Mouse (Mus musculus) hindbrain, embryonic 15.5 days (tissue): ENCODE data around the gene Stra6. TPM values are rescaled to one million over a fixed set of nuclear protein-coding genes. Genes with fewer than 3 reads are reported as not detected.
A peak's percentile ranks its signal among the peaks of the same experiment; 100 is the strongest.

Experiments used
- ATAC-seq: fragments of 200-750 bp; cut with Nextera tagmentation; 2 replicates; pipeline ENCODE4 v1.8.0; 2017; ENCODE audit warnings: low read depth, moderate number of reproducible peaks, moderate TSS enrichment; ENCODE audit not compliant: low FRiP score
- H3K27ac ChIP-seq: fragments of 300-500 bp; sonication (generic); replicated peaks from 2 replicates; pipeline ENCODE4 v1.5.1; 2015; ENCODE audit warnings: mild to moderate bottlenecking, inconsistent platforms
- H3K27me3 ChIP-seq: fragments of 300-500 bp; sonication (generic); 2 replicates; pipeline ENCODE4 v1.6.1; 2015; ENCODE audit warnings: control low read depth, inconsistent platforms
- H3K36me3 ChIP-seq: fragments of 300-500 bp; sonication (generic); 2 replicates; pipeline ENCODE4 v1.6.1; 2015; ENCODE audit warnings: control low read depth, inconsistent platforms
- H3K4me1 ChIP-seq: fragments of 300-500 bp; sonication (generic); replicated peaks from 2 replicates; pipeline ENCODE4 v1.6.1; 2015; ENCODE audit warnings: control low read depth, inconsistent platforms
- H3K4me2 ChIP-seq: fragments of 300-500 bp; sonication (generic); 2 replicates; pipeline ENCODE4 v1.6.1; 2015; ENCODE audit warnings: moderate library complexity, mild to moderate bottlenecking, inconsistent platforms
- H3K4me3 ChIP-seq: fragments of 300-500 bp; sonication (generic); 2 replicates; pipeline ENCODE4 v1.5.1; 2015; ENCODE audit warnings: mild to moderate bottlenecking, inconsistent platforms
- H3K9ac ChIP-seq: fragments of 300-500 bp; sonication (generic); 2 replicates; pipeline ENCODE4 v1.6.1; 2015; ENCODE audit warnings: inconsistent platforms
- H3K9me3 ChIP-seq: fragments of 300-500 bp; sonication (generic); 2 replicates; pipeline ENCODE4 v1.6.1; 2016; ENCODE audit warnings: control low read depth, inconsistent platforms
- WGBS: fragments of 180-500 bp; shearing (Covaris S2); methylation state at CpG from one replicate; pipeline ENCODE4 v1.1.7; 2015; 5-methylcytosine and 5-hydroxymethylcytosine counted together
- polyA plus RNA-seq: library from polyadenylated mRNA; unstranded; fragments of >200 nt; fragmentation: Nextera tagmentation; extraction: Ambion mirVana; gene quantifications from 2 replicates; pipeline ENCODE4 v1.2.1, GENCODE M21; 2015

The Stra6 gene
- polyA plus RNA-seq, 1 experiment from 2014 or later = 17.5 TPM

- Histone ChIP-seq H3K27ac (no peak overlapping the region), H3K4me1 (no peaks in the 10 kb centered on the region), H3K4me2 (no peak overlapping the region), H3K9ac (no peak overlapping the region), H3K27me3 (no peaks in the 10 kb centered on the region), H3K9me3 (no peaks in the 10 kb centered on the region), H3K36me3 (no peaks in the 10 kb centered on the region), H3K4me3 (no peak overlapping the region)
- ATAC-seq = no peak
- 78% methylated on average over 1 of the region's 1 CpGs for WGBS
Observed at GRCm38 (mm10) chr9:58165779-58166178, 102.2 kb downstream of the Stra6 start.

- H3K27me3 ChIP-seq = no peaks in the 10 kb centered on the region
- H3K27ac ChIP-seq = no peak overlapping the region
- H3K9ac ChIP-seq = no peak overlapping the region
- 70% methylated on average over 3 of the region's 3 CpGs for WGBS
- H3K4me3 ChIP-seq = no peak overlapping the region
- ATAC-seq = no peak
- H3K4me2 ChIP-seq = no peak overlapping the region
- H3K9me3 ChIP-seq = no peaks in the 10 kb centered on the region
- no peaks in the 10 kb centered on the region for H3K4me1 ChIP-seq
- no peaks in the 10 kb centered on the region for H3K36me3 ChIP-seq
Observed at GRCm38 (mm10) chr9:58168880-58169279, 105.3 kb downstream of the Stra6 start.

- Histone ChIP-seq H3K9me3 (no peaks in the 10 kb centered on the region), H3K9ac (no peak overlapping the region), H3K4me1 (no peaks in the 10 kb centered on the region), H3K36me3 (no peaks in the 10 kb centered on the region), H3K27me3 (no peaks in the 10 kb centered on the region), H3K4me3 (no peak overlapping the region), H3K4me2 (no peak overlapping the region), H3K27ac (no peak overlapping the region)
- 78% methylated on average over 6 of the region's 6 CpGs for WGBS
- ATAC-seq = no peak
Observed at GRCm38 (mm10) chr9:58169426-58169825, 105.8 kb downstream of the Stra6 start.

- Histone ChIP-seq H3K4me1 (no peaks in the 10 kb centered on the region), H3K27me3 (no peaks in the 10 kb centered on the region), H3K36me3 (no peaks in the 10 kb centered on the region), H3K9ac (no peak overlapping the region), H3K4me2 (no peak overlapping the region), H3K9me3 (no peaks in the 10 kb centered on the region), H3K4me3 (no peak overlapping the region), H3K27ac (no peak overlapping the region)
- ATAC-seq = no peak
- 70% methylated on average over 2 of the region's 2 CpGs for WGBS
Observed at GRCm38 (mm10) chr9:58172863-58173262, 109.3 kb downstream of the Stra6 start.

GRCm38 (mm10) chr9:58174818-58175251 lies 111.2 kb downstream of the Stra6 start:
- H3K9me3 ChIP-seq = no peaks in the 10 kb centered on the region
- no peak overlapping the region for H3K4me2 ChIP-seq
- H3K27ac ChIP-seq = no peak overlapping the region
- H3K9ac ChIP-seq = no peak overlapping the region
- no peaks in the 10 kb centered on the region for H3K27me3 ChIP-seq
- no peaks in the 10 kb centered on the region for H3K36me3 ChIP-seq
- WGBS = 29% methylated on average over 5 of the region's 5 CpGs
- ATAC-seq = peak; percentile 34; the same call in 1 of the 2 replicates
- no peak overlapping the region for H3K4me3 ChIP-seq
- no peaks in the 10 kb centered on the region for H3K4me1 ChIP-seq

GRCm38 (mm10) chr9:58175745-58176487 lies 112.3 kb downstream of the Stra6 start:
- Histone ChIP-seq H3K4me3 (no peak overlapping the region), H3K4me1 (no peaks in the 10 kb centered on the region), H3K36me3 (no peaks in the 10 kb centered on the region), H3K9ac (no peak overlapping the region), H3K9me3 (no peaks in the 10 kb centered on the region), H3K27ac (no peak overlapping the region), H3K27me3 (no peaks in the 10 kb centered on the region), H3K4me2 (no peak overlapping the region)
- 61% methylated on average over 5 of the region's 5 CpGs for WGBS
- no peak for ATAC-seq

- 46% methylated on average over 4 of the region's 4 CpGs for WGBS
- Histone ChIP-seq H3K9ac (no peak overlapping the region), H3K4me3 (no peak overlapping the region), H3K4me1 (no peaks in the 10 kb centered on the region), H3K9me3 (no peaks in the 10 kb centered on the region), H3K27me3 (no peaks in the 10 kb centered on the region), H3K4me2 (no peak overlapping the region), H3K36me3 (no peaks in the 10 kb centered on the region), H3K27ac (0 out of 2 replicates have a peak overlapping the region, but pooled peaks have one; percentile 18)
- no peak for ATAC-seq
Observed at GRCm38 (mm10) chr9:58177165-58177564, 113.6 kb downstream of the Stra6 start.

GRCm38 (mm10) chr9:58179390-58179789 lies 115.8 kb downstream of the Stra6 start:
- 94% methylated on average over 2 of the region's 2 CpGs for WGBS

GRCm38 (mm10) chr9:58184456-58184855 lies 120.9 kb downstream of the Stra6 start:
- Histone ChIP-seq H3K27ac (no peak overlapping the region), H3K4me2 (no peak overlapping the region), H3K9ac (no peak overlapping the region), H3K27me3 (no peaks in the 10 kb centered on the region), H3K4me3 (no peak overlapping the region), H3K4me1 (no peaks in the 10 kb centered on the region), H3K9me3 (no peaks in the 10 kb centered on the region), H3K36me3 (no peaks in the 10 kb centered on the region)
- 71% methylated on average over 6 of the region's 6 CpGs for WGBS
- ATAC-seq = no peak

More at GRCm38 (mm10) chr9:58179390-58179789, 115.8 kb downstream of the Stra6 start:
- ATAC-seq = no peak
- H3K27me3 ChIP-seq = no peaks in the 10 kb centered on the region
- no peak overlapping the region for H3K4me3 ChIP-seq
- no peak overlapping the region for H3K9ac ChIP-seq
- no peaks in the 10 kb centered on the region for H3K36me3 ChIP-seq
- no peaks in the 10 kb centered on the region for H3K4me1 ChIP-seq
- H3K27ac ChIP-seq = no peak overlapping the region
- no peak overlapping the region for H3K4me2 ChIP-seq
- H3K9me3 ChIP-seq = no peaks in the 10 kb centered on the region

- Histone ChIP-seq H3K9me3 (no peaks in the 10 kb centered on the region), H3K36me3 (no peaks in the 10 kb centered on the region), H3K27me3 (peaks cover 43% of the 10 kb centered on the region), H3K4me3 (no peak overlapping the region), H3K4me1 (peaks cover 34% of the 10 kb centered on the region), H3K27ac (no peak overlapping the region), H3K4me2 (no peak overlapping the region), H3K9ac (no peak overlapping the region)
- no peak for ATAC-seq
- WGBS = 65% methylated on average over 9 of the region's 9 CpGs
Observed at GRCm38 (mm10) chr9:58194222-58194621, 130.6 kb downstream of the Stra6 start.

GRCm38 (mm10) chr9:58195671-58196070 lies 132.1 kb downstream of the Stra6 start:
- peak overlapping the region; percentile 64 for H3K4me2 ChIP-seq
- H3K27ac ChIP-seq = no peak overlapping the region
- WGBS = 0% methylated on average over 1 of the region's 1 CpGs
- no peak for ATAC-seq
- H3K9ac ChIP-seq = peak overlapping the region; percentile 22; the same call in 1 of the 2 replicates
- no peaks in the 10 kb centered on the region for H3K36me3 ChIP-seq
- H3K4me3 ChIP-seq = peak overlapping the region; percentile 35; the same call in 1 of the 2 replicates
- H3K27me3 ChIP-seq = peaks cover 58% of the 10 kb centered on the region
- H3K9me3 ChIP-seq = no peaks in the 10 kb centered on the region
- H3K4me1 ChIP-seq = peaks cover 45% of the 10 kb centered on the region

- peaks cover 49% of the 10 kb centered on the region for H3K4me1 ChIP-seq
- H3K4me3 ChIP-seq = peak overlapping the region; percentile 35
- no peak for ATAC-seq
- H3K4me2 ChIP-seq = peak overlapping the region; percentile 64
- H3K9me3 ChIP-seq = no peaks in the 10 kb centered on the region
- peaks cover 62% of the 10 kb centered on the region for H3K27me3 ChIP-seq
- peak overlapping the region; percentile 22 for H3K9ac ChIP-seq
- 3% methylated on average over 14 of the region's 14 CpGs for WGBS
- H3K36me3 ChIP-seq = no peaks in the 10 kb centered on the region
- no peak overlapping the region for H3K27ac ChIP-seq
Observed at GRCm38 (mm10) chr9:58196141-58196540, 132.6 kb downstream of the Stra6 start.
